Mouse (Mus musculus) megakaryocyte, embryonic 14.5 days (primary cell): ENCODE data around the gene Ccdc102a.

Experiments
- FLI1 ChIP-seq: IDR thresholded peaks from 2 replicates; pipeline ENCODE4 v1.6.1; 2012; ENCODE audit warnings: low read length, inconsistent platforms, mixed read lengths
- GATA1 ChIP-seq: IDR thresholded peaks from 3 replicates; pipeline ENCODE4 v1.6.1; 2012; ENCODE audit warnings: mixed read lengths, low read length, inconsistent platforms, borderline replicate concordance

DNA sequence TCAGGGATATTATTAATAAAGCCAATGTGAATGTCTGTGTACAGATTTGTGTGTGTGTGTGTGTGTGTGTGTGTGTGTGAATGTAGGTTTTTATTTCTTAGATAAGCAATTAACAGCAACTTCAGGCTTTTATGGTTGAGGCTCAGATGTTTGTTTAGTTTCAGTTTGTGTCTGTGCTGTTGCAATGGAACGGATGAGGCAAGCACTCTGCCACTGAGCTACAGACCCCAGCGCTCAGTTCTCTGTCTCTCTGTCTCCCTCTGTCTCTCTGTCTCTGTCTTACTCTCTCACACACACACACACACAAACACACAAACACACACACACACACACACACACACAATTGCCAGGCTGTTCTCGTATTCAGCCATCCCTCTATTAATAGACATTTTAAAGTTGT, 10.3 kb upstream of the Ccdc102a start:
- TF ChIP-seq GATA1: no peak
- no peak for TF ChIP-seq FLI1
